Mouse (Mus musculus) layer of hippocampus, adult 9-10 months (tissue): ENCODE measurements at regions not wholly inside any gene's neighbourhood (a gene's known extent, or its start where the extent isn't known, plus 50 kb on each side); places are given as distances from the start of the nearest gene placed in this dataset.
A peak's percentile ranks its signal among the peaks of the same experiment; 100 is the strongest.

Experiments
- DNase-seq: peaks from one replicate; pipeline ENCODE4 v3.0.0; 2022; ENCODE audit warnings: low spot score

GRCm38 (mm10) chr3:41229493-41229892 lies 146.6 kb upstream of the Pgrmc2 start:
- no peak for DNase-seq

GRCm38 (mm10) chr3:41228536-41228935 lies 145.7 kb upstream of the Pgrmc2 start:
- peak; percentile 35 for DNase-seq

GRCm38 (mm10) chr3:41220746-41221145 lies 137.9 kb upstream of the Pgrmc2 start:
- DNase-seq = no peak

GRCm38 (mm10) chr3:41217770-41218169 lies 134.9 kb upstream of the Pgrmc2 start:
- no peak for DNase-seq

GRCm38 (mm10) chr3:41213533-41213932 lies 130.7 kb upstream of the Pgrmc2 start:
- DNase-seq = no peak

- DNase-seq = no peak
Measured at GRCm38 (mm10) chr3:41210333-41210732, 127.5 kb upstream of the Pgrmc2 start.

GRCm38 (mm10) chr3:41202895-41203294 lies 120.0 kb upstream of the Pgrmc2 start:
- DNase-seq = no peak

GRCm38 (mm10) chr3:41201782-41202181 lies 118.9 kb upstream of the Pgrmc2 start:
- DNase-seq = no peak

GRCm38 (mm10) chr3:41200026-41200425 lies 117.2 kb upstream of the Pgrmc2 start:
- DNase-seq = no peak

GRCm38 (mm10) chr3:41198216-41198976 lies 115.5 kb upstream of the Pgrmc2 start:
- no peak for DNase-seq

GRCm38 (mm10) chr3:41195113-41195975 lies 112.5 kb upstream of the Pgrmc2 start:
- DNase-seq = no peak

GRCm38 (mm10) chr3:41194311-41195112 lies 111.7 kb upstream of the Pgrmc2 start:
- DNase-seq = no peak

GRCm38 (mm10) chr3:41185305-41186097 lies 102.7 kb upstream of the Pgrmc2 start:
- DNase-seq = no peak

GRCm38 (mm10) chr3:41184375-41184774 lies 101.5 kb upstream of the Pgrmc2 start:
- DNase-seq = no peak

- DNase-seq = no peak
Measured at GRCm38 (mm10) chr3:41182900-41183595, 100.2 kb upstream of the Pgrmc2 start.

- DNase-seq = peak; percentile 57
Measured at GRCm38 (mm10) chr3:41182036-41182899, 99.4 kb upstream of the Pgrmc2 start.

- no peak for DNase-seq
Measured at GRCm38 (mm10) chr3:41181438-41181837, 98.6 kb upstream of the Pgrmc2 start.

GRCm38 (mm10) chr3:41180911-41181310 lies 98.1 kb upstream of the Pgrmc2 start:
- DNase-seq = no peak

- DNase-seq = no peak
Measured at GRCm38 (mm10) chr3:41179037-41179880, 96.4 kb upstream of the Pgrmc2 start.
